Mouse (Mus musculus) embryo, embryonic 10.5 days (tissue): ENCODE results near the gene Pglyrp1.
"Not testable (repeated sequence)": the region's sequence is repeated elsewhere in the genome, so short reads cannot be mapped to it uniquely, and the experiment has no call there.

Experiments
- DNase-seq: peaks from one replicate; pipeline ENCODE4 v3.0.0-alpha.2; 2015; ENCODE audit warnings: low spot score

Gene Pglyrp1

GRCm38 (mm10) chr7:18871031-18871430 lies at the start of gene Pglyrp1:
TSS of gene Pglyrp1 (plus strand) at chr7:18871331.
- DNase-seq: not testable (repeated sequence)

- no peak for DNase-seq
These were observed 49.6 kb upstream of the Pglyrp1 start, which contains the start of gene Psg17 for GRCm38 (mm10) chr7:18821507-18821906. TSS of gene Psg17 (minus strand) at chr7:18821607.

- DNase-seq: no peak
These were observed 43.2 kb upstream of the Pglyrp1 start for GRCm38 (mm10) chr7:18827792-18828546.

DNA sequence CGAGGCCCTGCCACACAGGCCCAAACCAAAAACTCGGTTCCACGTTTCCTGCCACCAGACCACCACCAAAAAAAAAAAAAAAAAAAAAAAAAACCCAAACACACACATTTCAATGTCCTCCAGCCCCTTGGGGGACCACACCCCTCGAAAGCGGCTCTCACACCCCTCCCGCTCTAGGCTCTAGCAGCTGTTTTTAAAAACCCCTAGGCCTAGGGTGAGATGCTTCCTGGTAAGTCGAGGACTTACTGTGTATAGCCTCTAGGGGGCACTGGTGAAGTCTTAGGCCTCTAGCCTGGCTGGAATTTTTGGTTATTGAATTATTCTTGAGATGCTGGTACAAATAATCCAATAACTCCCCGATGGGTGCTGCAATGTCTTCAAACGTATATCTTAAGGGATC lies 42.5 kb upstream of the Pglyrp1 start:
- DNase-seq: peak; percentile 64

- no peak for DNase-seq
These were observed 41.6 kb upstream of the Pglyrp1 start for GRCm38 (mm10) chr7:18829545-18829944.

- no peak for DNase-seq
These were observed 38.8 kb upstream of the Pglyrp1 start for GRCm38 (mm10) chr7:18832298-18832697.

GRCm38 (mm10) chr7:18839865-18840264 lies 31.3 kb upstream of the Pglyrp1 start, which contains the start of gene Mill2:
TSS of gene Mill2 (plus strand) at chr7:18839966.
- DNase-seq: no peak

DNA sequence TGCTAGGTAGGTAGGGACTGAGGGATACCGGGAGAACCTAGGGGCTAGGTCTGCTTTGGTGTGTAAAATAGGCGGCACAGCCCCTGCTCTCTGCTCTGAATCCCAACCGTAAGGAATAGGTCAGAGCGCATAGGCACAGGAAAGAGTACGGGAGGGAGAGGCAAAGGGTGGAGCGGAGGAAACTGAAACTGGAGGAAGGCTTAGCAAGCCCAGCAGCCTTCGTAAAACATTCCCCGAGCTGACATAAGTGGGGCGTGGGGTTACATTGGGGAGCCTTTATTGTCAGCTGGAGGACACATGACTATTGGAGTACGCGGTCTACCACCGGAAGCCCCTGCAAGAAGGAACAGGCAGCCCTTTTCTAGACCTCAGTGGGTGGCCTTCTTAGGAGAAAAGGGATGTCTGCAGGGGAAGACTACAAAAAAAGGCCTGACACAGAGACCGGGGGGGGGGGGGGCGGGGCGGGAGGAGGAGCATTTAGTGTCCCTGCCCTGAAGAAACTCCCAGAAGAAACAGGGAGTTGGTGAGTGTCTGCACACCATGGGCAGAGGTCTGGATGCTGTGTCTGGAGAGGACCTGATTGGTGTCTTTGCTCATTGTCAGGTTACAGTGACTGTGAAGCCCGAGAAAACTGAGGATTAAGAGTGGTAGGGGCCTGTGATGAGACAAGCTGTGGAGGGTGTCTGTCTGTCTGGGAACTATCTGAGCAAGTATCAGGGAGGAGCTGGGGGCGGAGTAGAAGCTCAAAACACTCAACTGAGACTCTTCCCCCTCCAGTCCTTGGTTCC lies 30.6 kb upstream of the Pglyrp1 start:
- peak; percentile 79 for DNase-seq

- no peak for DNase-seq
These were observed 30.0 kb upstream of the Pglyrp1 start for GRCm38 (mm10) chr7:18841174-18841567.

DNA sequence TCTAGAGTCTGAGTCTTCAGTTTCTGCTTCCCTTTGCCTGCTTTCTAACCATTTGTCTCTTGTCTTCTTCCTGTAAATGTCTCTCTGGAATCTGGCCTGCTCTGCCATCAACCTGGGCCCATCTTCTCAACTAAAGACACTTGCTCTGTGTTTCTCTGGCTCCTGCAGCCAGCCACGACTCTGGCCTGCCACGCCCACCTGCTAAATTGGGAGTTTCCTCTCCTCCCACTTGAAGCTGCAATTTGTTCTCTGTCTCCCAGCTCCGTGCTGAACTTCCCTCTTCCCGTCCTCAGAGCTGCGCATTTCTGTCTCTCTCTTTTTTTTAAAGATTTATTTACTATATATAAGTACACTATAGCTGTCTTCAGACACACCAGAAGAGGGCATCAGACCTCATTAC lies 26.3 kb upstream of the Pglyrp1 start:
- no peak for DNase-seq

GRCm38 (mm10) chr7:18848395-18848794 lies 22.7 kb upstream of the Pglyrp1 start:
- no peak for DNase-seq

DNA sequence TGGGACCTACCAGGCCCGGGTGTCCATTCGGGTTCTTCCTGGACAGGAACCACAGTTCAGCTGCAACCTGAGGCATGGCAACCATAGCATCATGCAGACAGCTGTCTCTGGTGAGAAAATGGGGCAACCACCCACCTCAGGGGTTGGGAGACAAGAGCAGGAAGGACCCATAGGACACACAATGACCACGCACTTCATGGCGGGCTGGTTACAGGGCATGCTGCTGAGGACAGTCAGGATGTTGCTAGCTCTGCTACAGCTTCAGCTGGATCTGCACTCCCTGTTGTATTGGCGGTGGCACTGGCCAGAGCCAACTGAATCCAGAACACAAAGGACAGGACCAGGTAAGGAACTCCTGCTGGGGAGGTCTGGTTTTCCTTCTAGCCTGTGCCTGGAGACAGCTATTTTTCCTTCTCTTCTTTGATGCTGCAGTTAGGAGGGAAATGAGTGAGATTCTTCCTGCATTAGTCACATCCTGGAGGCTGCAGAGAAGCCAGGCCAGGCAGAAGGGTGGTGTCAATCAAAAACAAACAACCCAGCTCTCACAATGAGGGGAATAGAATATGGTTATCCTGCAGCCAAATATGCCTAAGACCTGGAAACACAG lies 12.7 kb upstream of the Pglyrp1 start:
- DNase-seq: peak; percentile 22

DNA sequence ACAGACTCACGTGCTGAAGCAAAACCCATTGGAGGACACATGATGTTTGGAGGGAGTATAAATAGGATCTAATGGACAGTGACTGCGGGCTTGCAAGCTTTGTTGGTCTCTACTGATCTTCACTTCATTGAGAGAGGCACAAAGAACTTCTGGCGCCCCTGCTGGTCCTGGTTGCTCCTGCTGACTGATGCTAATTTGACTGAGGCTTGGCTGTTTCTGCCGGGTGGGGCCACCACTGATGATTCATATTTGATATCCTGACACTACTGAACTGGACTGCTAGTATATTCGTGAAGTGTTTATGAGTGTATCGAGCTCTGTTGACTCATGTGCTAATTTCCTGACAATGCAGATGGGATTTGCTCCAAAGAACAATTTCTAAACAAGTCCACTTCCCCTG lies 8.3 kb upstream of the Pglyrp1 start:
- DNase-seq: no peak

- no peak for DNase-seq
These were observed 2.6 kb upstream of the Pglyrp1 start for GRCm38 (mm10) chr7:18868491-18868890.

DNA sequence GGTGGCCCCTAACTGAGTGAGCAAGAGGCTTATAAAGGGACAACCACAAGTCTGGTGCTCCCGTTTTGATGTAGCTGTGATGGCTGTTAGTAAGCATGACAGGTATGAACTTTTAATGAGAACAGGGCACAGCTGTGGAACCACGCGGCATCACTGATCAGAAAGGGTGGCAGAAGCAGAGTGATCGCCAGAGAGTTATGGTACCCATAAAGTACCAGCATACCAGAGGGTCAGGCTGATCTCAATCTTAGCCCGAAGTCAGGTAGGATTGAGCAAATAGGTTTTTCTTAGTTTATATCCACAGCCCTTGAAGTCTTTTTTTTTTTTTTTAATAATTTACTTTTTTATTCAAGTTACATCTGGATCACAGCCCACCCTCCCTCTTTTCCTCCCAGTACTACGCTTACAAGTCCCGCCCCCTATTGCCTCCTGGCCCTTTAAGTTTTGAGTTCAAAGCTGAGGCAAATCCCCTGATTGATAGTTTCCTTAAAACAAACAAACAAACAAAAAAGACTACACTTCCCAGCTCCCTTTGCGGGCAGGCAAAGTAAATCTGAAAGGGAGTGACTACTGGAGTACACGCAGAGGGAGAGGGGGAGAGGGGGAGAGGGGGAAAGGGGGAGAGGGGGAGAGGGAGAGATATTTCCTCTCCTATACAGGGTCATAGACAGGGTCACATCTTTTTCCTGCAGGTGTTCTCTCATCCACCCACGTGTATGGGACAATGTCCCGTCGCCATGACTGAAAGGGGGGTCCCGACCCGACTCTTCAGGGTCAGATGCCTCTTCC lies 1.1 kb downstream of the Pglyrp1 start:
- peak; percentile 43 for DNase-seq

GRCm38 (mm10) chr7:18872816-18873215 lies 1.7 kb downstream of the Pglyrp1 start:
- DNase-seq: peak; percentile 32

DNA sequence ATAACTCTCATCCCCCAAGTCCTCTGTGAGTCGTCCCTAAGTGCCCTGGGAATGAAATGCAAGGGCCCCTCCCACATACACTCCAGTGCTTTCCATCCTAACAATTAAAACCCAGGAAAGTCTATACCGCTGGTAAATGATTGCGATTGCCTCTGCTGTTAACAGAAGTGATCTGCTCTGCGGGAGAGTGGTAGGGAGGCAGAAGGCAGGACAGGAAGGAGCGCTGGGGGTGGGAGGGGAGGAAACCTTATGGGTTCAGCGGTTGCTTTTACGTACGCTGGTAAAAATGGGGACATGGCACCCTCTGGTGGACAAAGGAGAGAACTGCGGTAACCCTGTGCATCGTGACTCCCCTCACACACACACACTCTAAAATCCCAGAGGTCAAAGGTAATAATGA lies 2.1 kb downstream of the Pglyrp1 start:
- DNase-seq: peak; percentile 95

GRCm38 (mm10) chr7:18875372-18875771 lies 4.2 kb downstream of the Pglyrp1 start:
- DNase-seq: no peak

DNA sequence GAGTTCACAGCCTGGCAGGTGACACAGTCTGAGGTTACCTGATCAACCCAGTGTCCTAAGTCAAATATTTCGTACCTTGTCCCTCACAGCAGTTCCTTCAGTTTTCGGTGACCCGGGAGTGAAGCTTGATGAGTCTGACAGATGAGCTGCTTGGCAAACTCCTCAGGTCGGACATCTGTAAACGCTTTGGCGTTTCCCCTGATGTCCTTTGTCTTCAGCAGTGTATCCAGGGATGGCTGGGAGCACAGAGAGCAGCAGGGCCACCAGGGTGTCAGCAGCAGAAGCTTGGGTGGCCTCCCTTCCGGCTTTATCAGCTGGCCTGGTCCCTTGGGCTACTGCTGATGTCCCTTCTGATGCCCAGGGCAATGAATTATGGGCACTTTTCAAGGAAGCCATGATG lies 7.6 kb downstream of the Pglyrp1 start:
- no peak for DNase-seq

GRCm38 (mm10) chr7:18883991-18884744 lies 13.0 kb downstream of the Pglyrp1 start:
- no peak for DNase-seq

GRCm38 (mm10) chr7:18884745-18885422 lies 13.8 kb downstream of the Pglyrp1 start:
- no peak for DNase-seq
